Mouse (Mus musculus) adipose tissue, adult 10 weeks (tissue): ENCODE measurements around the gene Phgdh. TPM values are rescaled to one million over a fixed set of nuclear protein-coding genes. Genes with fewer than 3 reads are reported as not detected.

ENCODE experiments used
- polyA plus RNA-seq: library from polyadenylated mRNA; stranded (reverse); fragments of 350-450 nt; fragmentation: Illumina TruSeq; extraction: RNeasy Lipid Tissue Mini Kit (QIAGEN cat#74804); gene quantifications from one replicate; pipeline ENCODE4 v1.2.3, GENCODE M21; 2014; ENCODE audit warnings: low read depth, low replicate concordance

The Phgdh gene
- polyA plus RNA-seq, result 307 TPM

DNA sequence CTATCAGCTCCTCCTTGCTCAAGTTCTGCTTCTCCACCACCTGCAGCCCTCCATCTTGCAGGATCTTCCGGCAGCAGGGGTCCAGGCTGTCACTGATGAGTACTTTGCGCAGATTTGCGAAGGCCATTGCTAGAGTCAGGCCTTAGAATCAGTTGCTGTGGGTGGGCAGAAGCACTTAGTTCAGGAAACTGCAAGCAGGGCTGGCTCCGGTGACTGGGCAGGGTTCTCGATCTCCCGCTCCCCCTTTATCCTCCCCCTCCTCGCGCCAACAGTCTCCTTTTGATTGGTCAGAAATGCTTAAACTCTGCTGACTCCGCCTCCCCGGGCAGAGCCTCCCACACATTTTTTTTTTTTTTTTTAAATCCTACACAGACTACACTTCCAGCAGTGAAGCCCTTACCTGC is at the start of gene Phgdh:
TSS of gene Phgdh (minus strand) at position 285 of the 404 bp plus-strand sequence.

DNA sequence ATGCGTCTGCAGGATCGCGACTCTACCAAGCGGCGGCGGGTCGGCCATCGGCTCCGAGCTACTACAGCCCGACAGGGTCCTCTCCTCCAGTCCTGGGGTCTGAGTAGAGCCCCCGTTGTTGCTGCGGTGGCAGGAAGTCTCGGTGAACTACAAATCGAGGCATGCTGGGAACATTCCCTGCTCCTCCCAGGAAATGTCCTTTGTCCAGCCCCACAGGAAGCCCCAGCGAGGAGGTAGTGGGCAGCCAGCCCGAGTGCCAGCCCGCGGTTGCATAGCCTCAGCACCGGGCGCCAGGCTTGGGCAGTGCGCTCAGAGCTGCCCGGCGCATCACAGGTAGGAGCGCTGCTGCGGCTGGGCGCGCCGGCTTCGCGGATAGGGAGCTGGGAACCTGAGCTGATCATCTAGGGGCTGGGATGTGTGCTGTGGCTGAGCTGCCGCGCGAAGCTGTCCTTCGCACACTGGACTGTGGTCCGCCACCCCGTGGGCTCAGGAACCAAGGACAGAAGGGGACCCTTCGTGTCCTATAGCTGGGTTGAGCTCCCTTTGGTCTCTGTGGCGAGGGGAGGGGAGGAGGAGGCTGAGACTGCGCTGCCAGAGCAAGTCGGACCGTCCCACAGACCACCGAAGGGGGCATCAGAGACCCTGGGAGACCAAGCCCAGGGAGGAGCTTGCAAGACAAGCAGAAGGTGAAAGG is 42.6 kb upstream of the Phgdh start, which contains the start of gene Zfp697:
TSS of gene Zfp697 (plus strand) at position 216 of the 694 bp plus-strand sequence.

DNA sequence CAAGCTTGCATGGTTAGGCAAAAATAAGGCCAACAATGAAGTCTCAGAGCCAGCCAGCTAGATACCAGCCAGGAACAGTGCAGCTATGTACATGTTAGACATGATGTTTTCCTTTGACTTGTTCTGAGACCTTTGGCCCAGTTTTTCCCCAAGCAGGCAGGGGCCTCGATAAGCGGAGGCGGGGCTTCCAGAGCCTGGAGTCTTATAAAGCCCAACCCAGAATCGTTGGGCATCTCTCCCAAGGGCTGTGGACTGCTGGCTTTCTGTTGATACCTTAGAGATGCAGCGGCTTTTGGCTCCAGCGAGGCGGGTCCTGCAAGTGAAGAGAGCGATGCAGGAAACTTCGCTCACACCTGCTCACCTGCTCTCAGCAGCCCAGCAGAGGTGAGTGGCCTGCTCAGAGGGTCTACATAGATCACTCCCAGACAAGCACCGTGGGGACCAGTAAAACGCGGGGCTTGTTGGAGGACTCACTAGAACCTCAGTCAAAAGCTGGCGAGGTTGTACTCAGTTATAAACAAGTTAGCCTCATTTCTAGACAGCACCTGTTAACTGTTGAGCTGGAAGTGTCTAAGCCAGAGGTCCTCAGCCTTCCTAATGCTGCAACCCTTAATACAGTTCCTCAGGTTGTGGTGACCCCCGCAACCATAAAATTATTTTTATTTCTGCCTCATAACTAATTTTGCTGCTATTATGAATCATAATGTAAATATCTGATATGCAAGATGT is 59.4 kb downstream of the Phgdh start, which contains the start of gene Hmgcs2:
TSS of gene Hmgcs2 (plus strand) at position 232 of the 729 bp plus-strand sequence.

Other genes starting within 250 kb of the Phgdh start
- 1.1 TPM for gene Adam30, start 179.4 kb downstream of the Phgdh start, polyA plus RNA-seq
- not detected for gene Reg4, start 117.8 kb downstream of the Phgdh start, polyA plus RNA-seq
- gene Hmgcs2, start 59.6 kb downstream of the Phgdh start, polyA plus RNA-seq, result 36.4 TPM
- gene Zfp697, start 42.5 kb upstream of the Phgdh start, polyA plus RNA-seq, result 19.4 TPM
- not detected for gene Gm4450, start 117.1 kb upstream of the Phgdh start, polyA plus RNA-seq
- not detected for gene Hsd3b4, start 170.5 kb upstream of the Phgdh start, polyA plus RNA-seq
- gene Gm10681, start 248.8 kb upstream of the Phgdh start, polyA plus RNA-seq, result not detected